Mouse (Mus musculus) embryo, embryonic 10 days (tissue): Measurements from ENCODE around the gene Kif3a.

Experiments used
- DNase-seq: peaks from one replicate; pipeline ENCODE4 v3.0.0-alpha.2; 2015; ENCODE audit warnings: low spot score

Gene Kif3a

GRCm38 (mm10) chr11:53567224-53568014 is at the start of gene Kif3a:
TSS of gene Kif3a (plus strand) at chr11:53567379.
- peak; percentile 99 for DNase-seq

GRCm38 (mm10) chr11:53518759-53519158 is 48.4 kb upstream of the Kif3a start:
- DNase-seq = no peak

GRCm38 (mm10) chr11:53519207-53520121 is 47.7 kb upstream of the Kif3a start, which contains the start of gene Sept8:
TSS of gene Sept8 (plus strand) at chr11:53519257.
- peak; percentile 55 for DNase-seq

DNA sequence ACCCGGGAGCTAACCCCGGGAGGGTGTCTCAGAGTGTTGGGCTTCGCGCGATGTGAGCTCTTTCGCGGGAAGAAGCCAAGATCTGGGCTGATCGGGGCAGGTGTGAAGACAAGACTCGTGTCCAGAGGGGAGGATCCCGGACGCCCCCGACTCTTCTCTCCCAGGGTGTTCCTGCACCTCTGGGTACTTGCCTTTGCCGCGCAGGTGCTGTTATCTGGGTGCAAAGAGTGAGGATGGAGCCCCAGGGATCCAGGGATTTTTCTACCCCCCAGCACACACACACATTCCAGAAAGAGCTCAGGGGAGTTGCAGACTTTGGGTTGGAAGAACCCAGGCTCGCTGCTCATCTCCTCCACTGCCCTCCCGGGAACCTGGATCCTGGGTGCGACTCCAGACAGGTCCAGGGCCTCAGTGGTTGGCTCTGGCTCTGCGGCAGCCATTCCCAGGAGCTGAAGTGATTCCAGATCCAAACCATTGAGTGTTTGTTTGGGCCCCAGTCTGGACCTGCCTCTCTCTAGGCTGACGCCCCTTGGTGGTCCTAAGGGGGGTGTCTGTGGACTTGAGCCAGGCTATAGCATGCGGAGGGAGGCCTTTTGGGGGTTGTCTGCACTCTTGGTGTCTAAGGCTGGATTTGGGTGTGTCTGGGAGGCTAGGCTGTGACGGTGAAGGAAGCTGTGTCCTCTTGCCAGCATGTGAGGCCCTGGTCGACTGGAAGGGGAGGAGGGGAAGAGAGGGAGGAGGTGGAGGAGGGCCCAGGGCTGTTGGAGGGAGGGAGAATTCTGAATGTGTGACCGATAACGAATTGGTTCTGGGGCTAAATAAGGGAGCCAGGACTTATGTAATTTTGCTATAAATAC is 46.8 kb upstream of the Kif3a start:
- peak; percentile 57 for DNase-seq

GRCm38 (mm10) chr11:53521120-53521820 is 45.9 kb upstream of the Kif3a start:
- DNase-seq = no peak

DNA sequence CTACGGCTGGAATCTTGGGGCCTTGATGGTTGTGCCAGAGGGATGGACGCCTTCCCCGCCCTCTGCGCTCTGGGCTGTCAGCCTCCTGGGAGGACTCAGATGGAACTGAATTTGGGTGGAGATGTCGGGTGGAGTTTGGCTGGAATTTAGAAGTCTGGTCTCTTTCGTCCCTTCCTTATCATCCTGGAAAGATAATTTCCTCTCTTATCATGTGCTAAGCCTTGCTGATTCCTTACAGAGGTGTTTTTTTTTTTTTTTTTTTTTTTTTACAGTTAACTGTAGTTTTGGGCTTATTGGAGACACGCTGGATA is 45.4 kb upstream of the Kif3a start:
- DNase-seq = no peak

DNA sequence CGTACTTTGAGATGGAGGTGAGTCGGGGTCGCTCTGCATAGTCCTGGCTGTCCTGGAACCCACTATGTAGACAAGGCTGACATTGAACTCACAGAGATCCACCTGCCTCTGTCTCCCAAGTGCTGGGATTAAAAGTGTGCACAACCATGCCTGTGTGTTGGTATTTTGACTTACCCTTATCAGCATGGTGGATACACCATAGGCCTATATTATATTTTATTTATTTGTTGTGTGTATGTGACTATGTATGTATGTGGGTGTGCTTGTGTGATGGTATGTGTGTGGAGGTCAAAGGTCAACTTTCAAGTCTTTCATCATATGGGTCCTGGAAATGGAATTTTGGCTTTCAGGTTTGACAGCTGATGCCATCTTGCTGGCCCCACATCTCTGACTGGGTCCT is 44.8 kb upstream of the Kif3a start:
- no peak for DNase-seq

- no peak for DNase-seq
These were observed 44.2 kb upstream of the Kif3a start for GRCm38 (mm10) chr11:53522930-53523329.

- no peak for DNase-seq
These were observed 43.4 kb upstream of the Kif3a start for GRCm38 (mm10) chr11:53523545-53524405.

- DNase-seq = no peak
These were observed 42.3 kb upstream of the Kif3a start for GRCm38 (mm10) chr11:53524905-53525304.

DNA sequence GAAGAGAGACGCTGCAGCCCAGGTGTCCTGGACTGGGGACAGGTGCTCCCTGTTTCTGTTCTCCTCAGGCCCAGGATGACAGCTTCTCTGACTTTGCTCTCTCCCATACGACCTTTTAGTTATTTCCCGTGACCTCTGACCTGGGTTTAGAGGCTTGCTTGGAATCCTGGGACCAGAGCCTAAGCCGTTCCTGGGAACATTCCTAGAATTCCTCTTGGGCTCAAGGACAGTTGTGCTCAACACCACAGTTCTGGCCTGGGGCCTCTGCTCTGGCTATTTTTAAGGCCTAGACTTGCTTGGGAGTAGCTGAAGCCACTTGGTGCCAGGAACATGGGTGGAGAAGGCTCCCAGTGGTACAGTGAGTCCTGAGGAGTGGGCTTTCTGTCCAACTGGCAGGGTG is 41.7 kb upstream of the Kif3a start:
- peak; percentile 82 for DNase-seq

GRCm38 (mm10) chr11:53528397-53529252 is 38.6 kb upstream of the Kif3a start:
- no peak for DNase-seq

GRCm38 (mm10) chr11:53529253-53529557 is 38.0 kb upstream of the Kif3a start:
- DNase-seq = no peak

DNA sequence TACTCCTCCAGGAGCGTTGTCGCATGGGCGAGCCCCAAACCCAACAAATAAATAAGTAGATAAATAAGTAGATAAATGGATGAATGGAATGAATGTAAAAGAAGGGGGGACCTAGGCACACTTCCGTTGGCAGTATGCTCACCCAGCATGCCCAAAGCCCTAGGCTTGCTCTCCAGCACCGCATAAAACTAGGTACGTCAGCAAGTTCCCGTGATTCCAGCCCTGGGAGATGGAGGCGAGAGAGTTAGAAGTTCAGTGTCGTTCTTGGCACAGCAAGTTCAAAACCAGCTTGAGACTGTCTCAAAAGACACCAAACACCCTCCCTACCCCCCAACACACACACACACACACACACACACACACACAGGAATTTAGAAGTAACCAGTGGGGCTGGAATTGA is 37.2 kb upstream of the Kif3a start:
- no peak for DNase-seq

DNA sequence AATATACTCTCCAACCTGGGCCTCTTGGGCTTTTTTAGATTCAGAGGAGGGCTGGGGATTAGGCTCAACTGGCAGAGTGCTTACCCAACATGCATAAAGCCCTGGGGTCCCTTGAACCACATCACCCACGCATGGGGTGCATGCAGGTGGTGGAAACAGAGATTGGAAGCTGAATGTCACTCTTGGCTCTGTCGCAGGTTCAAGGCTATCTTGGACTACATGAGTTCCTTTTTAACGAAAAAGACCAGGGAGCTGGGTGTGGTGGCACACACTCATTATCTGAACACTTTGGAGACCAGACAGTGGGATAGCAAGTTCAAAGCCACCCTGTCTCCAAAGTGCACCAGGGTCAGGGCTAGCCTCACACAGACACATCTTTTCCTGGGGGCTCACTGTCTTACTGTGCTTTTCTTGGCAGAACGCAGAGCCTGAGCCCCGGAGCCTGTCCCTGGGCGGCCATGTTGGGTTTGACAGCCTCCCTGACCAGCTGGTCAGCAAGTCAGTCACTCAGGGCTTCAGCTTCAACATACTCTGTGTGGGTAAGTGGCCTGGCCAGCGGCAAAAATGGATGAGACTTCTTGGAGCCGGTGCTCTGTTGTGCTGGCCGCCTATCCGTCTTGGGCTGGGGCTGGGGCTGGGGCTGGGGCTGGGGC is 35.5 kb upstream of the Kif3a start:
- no peak for DNase-seq

DNA sequence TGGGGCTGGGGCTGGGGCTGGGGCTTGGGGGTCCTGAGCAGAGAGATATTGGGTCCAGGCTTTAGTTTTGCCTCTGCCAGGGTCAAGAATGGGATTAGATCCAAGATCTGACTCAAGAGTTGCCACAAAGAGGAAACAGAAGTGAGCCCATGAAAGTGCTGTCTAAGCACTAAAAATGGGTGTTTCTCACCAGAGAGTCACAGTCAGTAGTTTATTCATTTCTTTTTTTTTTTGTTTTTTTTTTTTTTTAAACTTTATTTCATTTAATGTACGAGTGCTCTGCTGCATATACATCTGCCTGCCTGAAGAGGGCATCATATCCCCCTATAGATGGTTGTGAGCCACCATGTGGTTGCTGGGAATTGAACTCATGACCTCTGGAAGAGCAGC is 35.0 kb upstream of the Kif3a start:
- no peak for DNase-seq

GRCm38 (mm10) chr11:53539002-53539491 is 28.1 kb upstream of the Kif3a start:
- no peak for DNase-seq

- no peak for DNase-seq
These were observed 26.8 kb upstream of the Kif3a start for GRCm38 (mm10) chr11:53540394-53540793.

DNA sequence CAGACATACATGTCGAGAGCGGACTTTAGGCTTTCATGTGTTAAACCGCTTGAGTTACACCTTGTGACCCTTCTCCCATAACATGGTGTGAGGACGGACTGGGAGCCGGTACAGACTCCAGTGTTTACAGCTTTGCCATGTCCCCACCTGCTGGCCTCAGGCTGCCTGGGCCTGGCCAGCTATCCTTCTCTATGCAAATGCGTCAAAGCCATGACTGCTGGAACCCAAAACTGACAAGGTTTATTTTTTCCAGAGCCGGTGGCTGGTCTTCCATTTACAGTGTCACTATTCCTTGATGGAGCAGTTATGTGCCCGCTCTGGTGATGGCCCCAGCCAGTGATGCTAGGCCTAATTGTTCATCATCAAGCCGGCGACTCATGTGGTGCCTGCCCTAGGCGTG is 26.0 kb upstream of the Kif3a start:
- no peak for DNase-seq
